Mouse (Mus musculus) lung, adult 10 weeks (tissue): ENCODE measurements around the gene Olfr310. TPM values are rescaled to one million over a fixed set of nuclear protein-coding genes. Genes with fewer than 3 reads are reported as not detected.

Experiments used
- polyA plus RNA-seq: library from polyadenylated mRNA; stranded (reverse); fragments of 350-450 nt; fragmentation: Illumina TruSeq; extraction: RNeasy Lipid Tissue Mini Kit (QIAGEN cat#74804); gene quantifications from one replicate; pipeline ENCODE4 v1.2.3, GENCODE M21; 2014; ENCODE audit warnings: low read depth, low replicate concordance; ENCODE audit not compliant: insufficient read depth

Gene Olfr310
- not detected for polyA plus RNA-seq

DNA sequence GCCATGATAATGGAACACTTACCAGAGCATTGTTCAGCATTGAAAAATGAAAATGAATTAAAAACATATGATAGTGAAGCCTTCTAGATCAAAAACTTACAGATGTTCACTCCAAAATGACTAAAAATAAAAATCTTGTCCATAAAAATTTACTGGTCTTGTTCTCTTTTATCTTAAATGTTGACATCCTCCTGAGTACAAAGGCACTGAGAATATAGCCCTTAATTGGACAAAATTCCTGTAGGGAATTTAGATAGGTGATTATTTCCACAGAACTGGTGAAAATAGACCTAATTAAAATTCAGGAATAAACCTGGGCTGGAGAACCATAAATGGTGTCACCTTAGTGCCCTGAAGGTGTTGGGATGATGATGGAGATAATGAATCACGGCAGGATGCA, at the start of gene Olfr310:
Olfr310 (minus strand) TSS at position 101 of the 400 bp plus-strand sequence.

DNA sequence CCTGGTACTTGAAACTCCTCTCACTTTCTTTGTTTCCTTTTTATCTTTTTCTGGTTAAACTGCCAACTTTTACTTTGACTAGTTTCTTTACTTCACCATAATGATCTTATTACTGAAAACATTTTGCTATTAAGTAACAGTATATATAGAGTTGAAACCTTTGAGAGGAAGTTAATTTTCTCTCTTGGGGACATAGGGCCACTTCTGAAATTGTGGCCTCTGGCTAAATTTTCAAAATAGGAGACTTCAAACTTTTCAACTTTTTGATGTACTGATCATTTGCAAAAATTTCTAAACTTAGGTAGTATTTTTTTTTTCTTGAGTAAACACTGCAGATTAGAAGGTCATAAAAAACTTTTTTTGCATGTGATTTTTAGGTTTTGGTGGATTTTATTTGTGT, 48.6 kb upstream of the Olfr310 start, which contains the start of gene Olfr308:
Olfr308 (minus strand) TSS at position 101 of the 400 bp plus-strand sequence.

DNA sequence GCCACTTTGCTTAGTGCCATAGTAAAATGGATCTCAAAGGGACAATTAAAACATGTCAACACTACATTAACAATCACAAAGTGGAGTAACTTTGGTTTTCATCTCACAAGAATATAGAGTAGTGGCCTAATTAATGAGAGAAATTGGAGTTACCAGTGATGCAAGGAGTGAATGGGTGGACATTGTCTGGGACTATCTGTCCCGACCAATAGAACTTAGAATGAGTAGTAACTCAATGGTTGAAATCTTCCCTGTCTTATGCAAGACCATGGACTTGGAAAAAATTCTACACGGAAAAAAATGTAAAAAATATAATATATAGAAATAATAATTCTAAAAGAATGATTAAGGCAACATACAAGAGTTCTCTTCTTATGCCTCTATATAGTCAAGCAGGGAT, 36.6 kb upstream of the Olfr310 start, which contains the start of gene Olfr309:
Olfr309 (minus strand) TSS at position 101 of the 400 bp plus-strand sequence.

DNA sequence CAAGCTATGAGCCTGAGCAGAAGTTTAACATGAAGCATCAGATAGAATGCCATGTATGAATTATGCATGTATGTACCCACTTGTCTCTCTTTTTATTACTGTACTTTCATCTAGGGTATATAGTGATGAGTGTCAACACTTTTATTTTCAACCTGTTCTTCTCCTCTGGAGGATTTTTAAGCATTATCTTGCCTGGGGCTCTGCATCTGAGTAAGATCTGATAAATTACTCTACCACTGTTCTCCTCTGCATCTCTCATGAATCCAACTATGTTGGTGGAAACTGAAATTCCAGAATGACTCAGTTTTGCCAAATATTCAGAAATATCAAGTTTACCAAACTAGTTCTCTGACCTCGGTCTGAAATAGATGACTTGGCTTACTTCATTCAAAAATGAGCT, 30.8 kb downstream of the Olfr310 start, which contains the start of gene Vmn2r76:
Vmn2r76 (minus strand) TSS at position 101 of the 400 bp plus-strand sequence.

Other genes with a start within 250 kb of the Olfr310 start
- gene Vmn2r75, start 105.4 kb downstream of the Olfr310 start, polyA plus RNA-seq = not detected
- not detected for gene Vmn2r76, start 30.9 kb downstream of the Olfr310 start, polyA plus RNA-seq
- gene Olfr309, start 36.5 kb upstream of the Olfr310 start, polyA plus RNA-seq = not detected
- not detected for gene Olfr308, start 48.5 kb upstream of the Olfr310 start, polyA plus RNA-seq
- not detected for gene Olfr307, start 60.4 kb upstream of the Olfr310 start, polyA plus RNA-seq
- gene Olfr305, start 89.8 kb upstream of the Olfr310 start, polyA plus RNA-seq = not detected
- gene Olfr304, start 109.5 kb upstream of the Olfr310 start, polyA plus RNA-seq = not detected
- not detected for gene Olfr303, start 120.6 kb upstream of the Olfr310 start, polyA plus RNA-seq
- not detected for gene Olfr301, start 126.7 kb upstream of the Olfr310 start, polyA plus RNA-seq
- gene Olfr299, start 182.7 kb upstream of the Olfr310 start, polyA plus RNA-seq = not detected
- gene Olfr298, start 215.3 kb upstream of the Olfr310 start, polyA plus RNA-seq = not detected
- not detected for gene Olfr297, start 242.8 kb upstream of the Olfr310 start, polyA plus RNA-seq